Mouse (Mus musculus) right cerebral cortex, adult 2 months (tissue): ENCODE results near the gene Npy1r.

ENCODE experiments used
- DNase-seq, 2 experiments: peaks; one replicate each; pipeline ENCODE4 v3.0.0; 2021 to 2022; ENCODE audit warnings: low spot score in 2 of 2

Npy1r gene

GRCm38 (mm10) chr8:66696970-66697843 lies at the start of gene Npy1r:
Npy1r (plus strand) TSS chr8:66697192.
- DNase-seq = peak; percentile 69 to 82

- DNase-seq = no peak
These were observed 15.7 kb upstream of the Npy1r start for GRCm38 (mm10) chr8:66681261-66681660.

GRCm38 (mm10) chr8:66687511-66688329 lies 9.3 kb upstream of the Npy1r start, which contains the start of gene Npy5r:
Npy5r (minus strand) TSS chr8:66688128.
- peak; percentile 49 to 55 for DNase-seq

- peak; percentile 15 to 25 for DNase-seq
These were observed 8.6 kb upstream of the Npy1r start for GRCm38 (mm10) chr8:66688395-66688794.

- no peak for DNase-seq
These were observed 8.2 kb upstream of the Npy1r start for GRCm38 (mm10) chr8:66688799-66689198.

GRCm38 (mm10) chr8:66690402-66690801 lies 6.6 kb upstream of the Npy1r start:
- no peak for DNase-seq

GRCm38 (mm10) chr8:66698011-66698410 lies 1.0 kb downstream of the Npy1r start:
- DNase-seq = peak in 1 of 2 experiments; percentile 22

GRCm38 (mm10) chr8:66698782-66699181 lies 1.8 kb downstream of the Npy1r start:
- DNase-seq = no peak

- DNase-seq = no peak
These were observed 17.5 kb downstream of the Npy1r start for GRCm38 (mm10) chr8:66714324-66714975.

- no peak for DNase-seq
These were observed 25.8 kb downstream of the Npy1r start for GRCm38 (mm10) chr8:66722835-66723234.

GRCm38 (mm10) chr8:66729446-66729845 lies 32.5 kb downstream of the Npy1r start:
- no peak for DNase-seq

GRCm38 (mm10) chr8:66731957-66732356 lies 35.0 kb downstream of the Npy1r start:
- no peak for DNase-seq

- DNase-seq = no peak
These were observed 45.4 kb downstream of the Npy1r start for GRCm38 (mm10) chr8:66742359-66742758.

- peak in 1 of 2 experiments; percentile 25 for DNase-seq
These were observed 48.6 kb downstream of the Npy1r start for GRCm38 (mm10) chr8:66745612-66746011.

- no peak for DNase-seq
These were observed 54.6 kb downstream of the Npy1r start for GRCm38 (mm10) chr8:66751621-66752020.

- DNase-seq = peak; percentile 14 to 37
These were observed 59.2 kb downstream of the Npy1r start for GRCm38 (mm10) chr8:66756161-66756560.
